Mouse (Mus musculus) CH12F3 (cell line): ENCODE measurements around the gene Cyp4a10.
"Not testable (repeated sequence)": the region's sequence is repeated elsewhere in the genome, so short reads cannot be mapped to it uniquely, and the experiment has no call there.

Source experiments
- in situ Hi-C: fragments of 300-500 bp; cut with MboI; formaldehyde crosslinking; loops from 2 replicates; pipeline ENCODE4 v1.14.3; 2020; ENCODE audit warnings: low sequenced_read_pairs

Cyp4a10 gene

DNA sequence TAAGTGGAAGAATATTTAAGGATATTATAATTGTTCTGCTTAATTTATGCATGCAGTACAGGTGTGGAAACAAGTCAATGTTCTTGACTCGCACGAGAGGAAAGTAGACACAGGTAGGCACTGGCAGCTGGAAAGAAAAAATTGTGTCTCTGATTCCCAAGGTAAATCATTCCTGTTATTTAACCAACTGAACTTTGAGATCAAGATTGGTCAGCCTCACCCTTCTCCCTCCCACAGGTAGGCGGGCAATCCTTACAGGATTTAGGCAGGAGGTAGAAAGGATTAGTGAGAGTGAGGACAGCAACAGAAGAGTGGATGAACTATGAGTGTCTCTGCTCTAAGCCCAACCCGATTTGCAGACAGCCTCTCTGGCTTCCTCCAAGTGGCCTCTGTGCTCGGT, at the start of gene Cyp4a10:
Cyp4a10 (plus strand) TSS at position 265 of the 400 bp plus-strand sequence.
- in situ Hi-C loops, result not testable (repeated sequence)

DNA sequence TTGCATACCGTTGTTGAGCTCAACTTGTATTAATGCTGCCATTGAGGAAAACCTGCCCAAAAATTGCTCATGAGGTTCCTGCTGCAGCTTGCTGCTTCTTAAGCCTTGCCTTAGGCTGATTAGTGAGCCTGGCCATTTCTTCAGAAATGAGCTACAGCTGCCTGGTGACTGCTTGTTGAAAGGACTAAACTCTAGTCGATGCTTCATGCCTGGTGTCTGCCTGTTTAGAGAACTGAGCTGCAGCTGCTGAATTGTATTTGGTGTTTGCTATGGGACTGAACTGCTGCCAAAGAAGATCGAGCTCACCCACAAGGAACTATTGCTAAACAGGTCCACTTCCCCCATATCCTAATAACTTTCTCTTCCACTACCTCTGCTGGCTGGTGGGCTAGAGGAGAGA, 44.5 kb upstream of the Cyp4a10 start:
- in situ Hi-C loops, result not testable (repeated sequence)

DNA sequence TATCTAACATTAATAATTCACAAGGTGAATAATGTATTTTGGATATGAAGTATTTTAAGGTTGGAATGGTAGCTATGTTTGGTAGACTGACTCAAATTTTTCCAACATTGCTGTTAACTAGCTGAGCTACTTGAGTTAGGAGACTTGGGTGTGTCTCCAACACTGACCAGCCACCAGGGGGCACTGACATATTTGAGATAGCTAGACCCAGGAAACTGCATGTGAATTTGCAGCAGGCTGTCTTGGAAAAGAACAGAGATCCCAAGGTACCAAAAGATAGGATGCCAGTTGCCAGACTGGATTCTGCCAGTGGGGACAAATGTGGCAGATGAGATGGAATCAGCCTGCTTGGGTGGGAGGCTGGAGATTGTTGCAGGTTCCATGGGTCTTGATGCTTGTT, 42.0 kb upstream of the Cyp4a10 start:
- in situ Hi-C loops, result loop anchor here (25.0 kb wide), 1 partner anchor 236 kb away; no protein-coding TSS in a partner anchor

DNA sequence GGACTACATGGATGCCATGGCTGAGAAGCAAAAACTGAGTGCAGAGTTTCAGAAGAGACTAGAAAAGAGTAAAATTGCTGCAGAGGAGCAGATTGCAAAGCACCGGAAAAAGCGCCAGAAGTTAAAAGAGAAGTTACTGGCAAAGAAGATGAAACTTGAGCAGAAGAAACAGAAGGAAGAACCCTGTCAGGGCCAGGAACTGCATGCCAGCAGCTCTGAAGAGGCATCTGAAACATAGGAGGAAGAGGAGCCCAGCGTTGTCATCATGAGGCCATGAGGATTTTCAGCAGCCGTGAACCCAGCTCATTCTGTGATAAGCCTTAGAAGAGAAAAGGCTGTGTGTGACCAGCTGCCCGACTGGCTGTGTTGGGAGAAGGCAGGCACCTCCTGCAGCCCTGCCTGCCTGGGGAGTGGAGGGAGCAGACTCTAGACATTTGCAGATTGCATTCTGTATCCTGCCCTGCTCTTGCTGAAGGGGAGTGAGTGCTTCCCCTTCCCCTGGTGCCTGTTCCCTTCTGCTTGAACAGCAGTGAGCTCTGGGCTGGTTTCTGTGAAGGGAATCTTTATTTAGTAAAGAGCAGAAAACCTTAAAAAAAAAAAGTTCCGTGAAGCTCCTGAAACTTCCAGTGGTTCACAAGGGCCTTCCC, 36.9 kb upstream of the Cyp4a10 start:
- in situ Hi-C loops, result loop anchor here (25.0 kb wide), 1 partner anchor 231 kb away; no protein-coding TSS in a partner anchor

DNA sequence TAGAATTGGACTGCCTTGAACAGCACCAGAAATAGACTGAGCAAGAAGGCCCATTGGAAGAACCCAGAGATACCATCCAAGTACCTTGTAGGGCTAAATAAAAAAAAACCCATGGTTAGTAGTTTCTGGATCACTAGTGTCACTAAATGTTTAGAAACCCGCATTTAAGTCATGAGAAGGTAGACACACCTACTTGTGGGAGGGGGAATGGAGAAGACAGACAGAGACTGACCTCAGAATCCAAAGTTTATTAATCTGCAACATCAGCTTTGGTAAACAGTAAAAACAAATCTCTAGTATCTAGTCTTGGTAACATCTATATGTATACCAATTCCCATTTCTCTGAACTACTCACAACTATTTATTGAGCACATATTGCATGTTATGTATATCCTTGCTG, 22.1 kb upstream of the Cyp4a10 start, which contains the start of gene Cyp4a14:
Cyp4a14 (minus strand) TSS at position 142 of the 400 bp plus-strand sequence.
- in situ Hi-C loops, result loop anchor here (25.0 kb wide), 1 partner anchor 216 kb away; no protein-coding TSS in a partner anchor

DNA sequence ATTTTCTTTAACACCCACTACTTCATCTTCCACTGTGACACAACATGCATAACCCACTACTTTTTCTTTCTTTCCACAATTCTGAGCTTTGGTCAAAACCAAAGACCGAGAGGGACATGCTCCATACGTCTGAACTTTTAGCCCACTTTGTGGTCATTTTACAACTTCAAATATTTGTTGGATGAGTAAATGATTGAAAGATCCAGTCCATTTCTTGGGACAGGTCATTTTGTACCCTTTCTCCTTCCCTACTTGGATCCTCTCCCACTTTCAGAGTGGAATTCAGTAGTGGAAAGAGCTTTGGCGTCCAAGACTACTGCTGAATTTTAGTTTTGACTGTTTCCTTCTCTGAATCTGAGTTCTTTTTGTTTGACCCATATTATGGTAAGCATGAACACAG, 20.6 kb upstream of the Cyp4a10 start:
- in situ Hi-C loops, result loop anchor here (25.0 kb wide), 1 partner anchor 215 kb away; no protein-coding TSS in a partner anchor

DNA sequence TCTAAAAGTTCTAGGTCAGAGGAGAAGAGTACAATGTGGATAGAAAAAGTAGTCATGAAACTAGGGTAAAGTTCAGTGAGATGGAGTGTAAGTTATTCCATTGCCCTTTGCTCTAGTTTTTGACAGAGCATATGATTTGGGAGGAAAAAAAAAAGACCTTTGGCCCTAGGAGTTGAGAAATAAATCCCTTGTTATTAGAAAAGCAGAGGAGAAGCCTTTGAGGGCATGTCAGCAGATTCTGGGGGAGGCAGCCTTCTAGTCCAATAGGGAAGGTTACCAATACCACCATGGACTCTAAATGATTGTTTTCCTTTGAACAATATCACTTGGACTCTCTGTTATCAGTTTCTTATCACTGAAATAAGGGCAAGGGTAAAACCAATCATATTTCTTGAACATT, 4.1 kb upstream of the Cyp4a10 start:
- in situ Hi-C loops, result not testable (repeated sequence)

DNA sequence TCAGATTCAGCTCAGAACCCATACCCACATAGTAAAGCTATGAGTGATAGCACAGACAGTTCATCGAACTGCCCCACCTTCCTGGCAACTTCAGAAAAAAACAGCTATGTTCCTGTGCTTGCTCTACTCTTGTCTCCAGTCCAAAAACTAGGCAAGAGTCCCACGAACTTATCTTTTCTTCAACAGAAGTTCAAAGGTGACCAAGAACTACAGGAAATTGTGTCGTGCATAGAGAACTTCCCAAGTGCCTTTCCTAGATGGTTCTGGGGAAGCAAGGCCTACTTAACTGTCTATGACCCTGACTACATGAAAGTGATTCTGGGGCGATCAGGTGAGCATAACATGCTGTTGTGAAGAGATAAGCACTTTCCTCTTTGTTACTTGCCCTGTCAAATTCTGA, 1.4 kb downstream of the Cyp4a10 start:
- in situ Hi-C loops, result no loop called here

DNA sequence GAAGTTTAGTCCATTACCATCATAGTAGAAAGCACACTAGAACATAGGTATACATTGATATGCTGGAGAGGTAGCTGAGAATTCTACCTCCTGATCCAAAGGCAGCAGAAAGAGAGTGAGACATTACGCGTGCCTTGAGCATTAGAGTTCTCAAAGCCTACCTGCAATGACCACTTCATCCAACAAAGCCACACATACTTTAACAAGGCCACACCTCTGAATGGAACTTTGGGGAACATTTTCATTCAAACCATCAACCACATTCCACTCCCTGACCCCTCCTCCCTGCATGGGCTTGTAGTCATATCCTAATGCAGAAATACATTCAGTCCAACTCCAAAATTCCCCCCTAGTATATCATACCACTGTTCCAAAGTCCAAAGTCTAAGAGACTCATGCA, 3.7 kb downstream of the Cyp4a10 start:
- in situ Hi-C loops, result no loop called here

DNA sequence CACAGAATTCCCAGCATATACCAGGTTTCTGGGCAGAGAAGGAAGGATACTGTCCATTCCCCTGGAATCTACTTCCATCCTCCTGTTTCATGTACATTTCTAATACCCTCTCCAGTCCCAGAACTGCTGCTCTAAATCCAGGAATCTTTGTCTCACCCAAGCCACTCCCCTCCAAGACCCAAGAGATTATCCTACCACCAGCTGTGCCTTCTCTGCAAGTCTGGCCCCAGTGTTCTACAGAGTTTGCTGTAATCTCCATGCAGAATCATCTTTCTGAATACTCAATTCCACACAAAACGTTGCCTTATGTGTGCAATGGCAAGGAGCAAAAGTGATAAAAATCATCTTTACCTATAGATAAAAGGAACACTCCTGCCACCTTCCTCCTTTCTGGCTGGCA, 27.0 kb downstream of the Cyp4a10 start:
- in situ Hi-C loops, result no loop called here

DNA sequence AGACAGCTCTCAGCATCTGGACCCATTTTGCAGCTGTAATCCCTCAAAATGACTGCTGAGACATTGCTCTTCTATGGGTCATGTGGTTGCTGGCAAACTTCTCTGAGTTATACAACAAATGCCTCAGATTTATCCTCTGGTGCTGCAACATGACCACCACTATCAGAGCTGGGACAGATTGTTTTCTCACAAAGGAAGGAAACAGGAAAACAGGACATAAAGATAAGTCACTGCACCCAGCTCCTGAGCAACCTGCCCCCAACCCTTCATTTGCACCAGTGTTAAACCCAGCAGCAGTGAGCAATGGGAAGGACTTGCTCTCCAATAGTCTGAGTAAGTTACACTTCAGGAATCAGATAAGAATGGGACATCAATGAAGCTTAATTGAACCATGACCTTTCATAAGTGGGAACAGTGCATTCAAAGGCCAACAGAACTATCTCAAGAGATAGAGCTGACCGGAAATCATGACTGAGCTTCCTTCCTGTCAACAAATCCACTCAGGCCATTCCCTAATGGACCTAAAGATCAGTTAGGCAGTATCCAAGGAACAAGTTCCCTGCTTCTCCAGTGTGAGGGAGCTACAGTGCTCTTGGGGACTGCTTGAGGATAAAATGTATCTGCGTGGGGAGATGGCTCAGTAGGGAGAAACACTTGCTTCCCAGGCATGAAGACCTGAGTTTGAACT, 28.2 kb downstream of the Cyp4a10 start:
- in situ Hi-C loops, result no loop called here

DNA sequence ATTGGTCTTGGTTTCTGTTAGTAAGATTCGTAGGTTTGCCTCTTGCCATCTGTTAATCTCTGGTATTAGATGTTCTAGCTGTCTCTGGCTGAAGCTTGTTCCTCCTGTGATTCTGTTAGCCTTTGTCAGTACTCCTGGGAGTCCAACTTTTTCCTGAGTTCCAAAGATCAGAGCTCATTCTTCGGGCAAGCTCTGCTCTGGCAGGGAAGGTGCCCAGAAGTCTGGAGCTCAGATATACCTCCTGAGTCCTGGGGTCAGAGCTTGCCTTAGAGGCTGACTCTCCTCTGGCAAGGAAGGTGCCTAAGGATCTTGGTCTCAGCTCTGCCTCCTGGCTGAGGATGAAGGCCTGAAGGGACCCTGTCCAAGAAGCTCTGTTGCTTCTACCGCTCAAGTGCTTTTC, 34.7 kb downstream of the Cyp4a10 start:
- in situ Hi-C loops, result no loop called here

DNA sequence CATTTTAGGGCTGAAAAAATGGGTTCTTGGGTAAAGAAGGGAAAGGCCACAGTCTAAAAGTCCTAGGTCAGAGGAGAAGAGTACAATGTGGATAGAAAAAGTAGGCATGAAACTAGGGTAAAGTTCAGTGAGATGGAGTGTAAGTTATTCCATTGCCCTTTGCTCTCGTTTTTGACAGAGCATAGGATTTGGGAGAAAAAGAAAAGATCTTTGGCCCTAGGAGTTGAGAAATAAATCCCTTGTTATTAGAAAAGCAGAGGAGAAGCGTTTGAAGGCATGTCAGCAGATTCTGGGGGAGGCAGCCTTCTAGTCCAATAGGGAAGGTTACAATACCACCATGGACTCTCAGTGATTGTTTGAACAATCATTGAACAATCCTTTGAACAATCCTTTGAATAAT, 37.4 kb downstream of the Cyp4a10 start:
- in situ Hi-C loops, result no loop called here

DNA sequence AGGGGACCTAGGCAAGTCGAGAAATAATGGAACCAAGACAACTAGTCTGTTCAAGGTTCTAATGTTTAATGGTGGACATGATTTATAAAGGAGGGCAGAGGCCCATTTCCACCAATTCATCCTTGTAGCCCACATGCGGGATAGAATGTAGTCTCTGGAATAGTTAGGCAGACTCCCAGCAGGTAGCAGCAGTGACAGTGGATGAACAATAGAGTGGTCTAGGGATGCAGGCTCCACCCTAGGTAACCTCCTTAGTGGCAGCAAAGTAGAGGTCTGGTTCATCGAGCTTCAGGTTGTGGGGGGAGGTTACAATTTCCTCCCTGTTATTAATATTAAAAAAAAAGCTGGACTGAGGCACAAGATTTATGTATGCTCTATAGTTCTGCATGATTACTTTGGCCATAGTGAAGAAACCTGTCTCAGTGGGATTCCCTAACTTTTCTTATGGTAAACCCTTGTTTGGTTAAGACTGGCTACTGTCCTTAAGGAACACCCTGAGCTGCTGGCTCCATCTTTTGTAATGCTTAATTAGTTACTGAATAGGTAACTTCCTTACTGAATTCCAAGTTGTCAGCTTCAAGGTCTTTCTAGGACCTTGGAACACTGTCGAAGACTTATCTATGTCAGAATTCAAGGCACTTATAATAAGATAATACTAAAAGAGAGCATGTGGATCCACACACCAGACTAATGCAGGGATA, 39.9 kb downstream of the Cyp4a10 start:
- in situ Hi-C loops, result no loop called here

DNA sequence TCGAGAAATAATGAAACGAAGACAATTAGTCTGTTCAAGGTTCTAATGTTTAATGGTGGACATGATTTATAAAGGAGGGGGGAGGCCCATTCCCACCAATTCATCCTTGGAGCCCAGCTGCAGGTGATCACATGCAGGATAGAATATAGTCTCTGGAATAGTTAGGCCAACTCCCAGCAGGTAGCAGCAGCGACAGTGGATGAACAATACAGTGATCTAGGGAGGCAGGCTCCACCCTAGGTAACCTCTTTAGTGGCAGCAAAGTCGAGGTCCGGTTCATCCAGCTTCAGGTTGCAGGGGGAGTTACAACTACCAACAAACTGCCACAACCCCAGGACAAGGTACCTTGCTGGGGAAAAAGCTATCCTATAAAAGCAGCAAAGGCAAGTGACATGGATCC, 43.2 kb downstream of the Cyp4a10 start:
- in situ Hi-C loops, result not testable (repeated sequence)

DNA sequence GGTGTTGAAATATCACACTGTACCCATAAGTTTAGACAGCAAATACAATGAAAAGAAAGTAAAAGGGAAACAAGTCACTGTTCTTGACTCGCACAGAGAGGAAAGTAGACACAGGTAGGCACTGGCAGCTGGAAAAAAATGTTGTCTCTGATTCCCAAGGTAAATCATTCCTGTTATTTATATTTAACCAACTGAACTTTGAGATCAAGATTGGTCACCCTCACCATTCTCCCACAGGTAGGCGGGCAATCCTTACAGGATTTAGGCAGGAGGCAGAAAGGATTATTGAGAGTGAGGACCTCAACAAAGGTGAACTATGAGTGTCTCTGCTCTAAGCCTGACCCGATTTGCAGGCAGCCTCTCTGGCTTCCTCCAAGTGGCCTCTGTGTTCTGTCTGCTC, 45.3 kb downstream of the Cyp4a10 start, which contains the start of gene Cyp4a31:
Cyp4a31 (plus strand) TSS at position 249 of the 400 bp plus-strand sequence.
- in situ Hi-C loops, result no loop called here

DNA sequence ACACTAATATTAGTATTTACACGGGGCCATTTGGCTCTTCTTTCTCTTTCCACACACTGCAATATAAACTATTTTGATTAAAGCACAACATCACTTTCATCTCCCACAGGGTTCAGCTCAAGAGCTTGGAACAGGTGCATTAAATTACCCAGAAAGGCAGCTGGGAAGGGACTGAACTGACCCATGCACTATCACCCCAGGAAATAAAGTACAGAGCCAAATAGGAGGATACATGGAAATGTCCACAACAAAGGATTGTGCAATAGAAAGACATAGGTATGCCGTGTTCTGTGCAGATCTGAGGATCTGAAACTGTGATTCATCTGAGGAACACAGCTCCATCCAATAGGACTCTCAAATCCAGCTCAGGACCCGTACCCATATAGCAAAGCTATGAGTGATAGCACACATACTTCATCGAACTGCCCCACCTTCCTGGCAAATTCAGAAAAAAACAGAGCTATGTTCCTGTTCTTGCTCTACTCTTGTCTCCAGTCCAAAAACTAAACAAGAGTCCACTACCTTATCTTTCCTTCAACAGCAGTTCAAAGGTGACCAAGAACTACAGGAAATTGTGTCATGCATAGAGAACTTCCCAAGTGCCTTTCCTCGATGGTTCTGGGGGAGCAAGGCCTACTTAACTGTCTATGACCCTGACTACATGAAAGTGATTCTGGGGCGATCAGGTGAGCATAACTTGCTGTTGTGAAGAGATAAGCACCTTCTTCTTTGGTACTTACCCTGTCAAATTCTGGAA, 46.6 kb downstream of the Cyp4a10 start:
- in situ Hi-C loops, result not testable (repeated sequence)

DNA sequence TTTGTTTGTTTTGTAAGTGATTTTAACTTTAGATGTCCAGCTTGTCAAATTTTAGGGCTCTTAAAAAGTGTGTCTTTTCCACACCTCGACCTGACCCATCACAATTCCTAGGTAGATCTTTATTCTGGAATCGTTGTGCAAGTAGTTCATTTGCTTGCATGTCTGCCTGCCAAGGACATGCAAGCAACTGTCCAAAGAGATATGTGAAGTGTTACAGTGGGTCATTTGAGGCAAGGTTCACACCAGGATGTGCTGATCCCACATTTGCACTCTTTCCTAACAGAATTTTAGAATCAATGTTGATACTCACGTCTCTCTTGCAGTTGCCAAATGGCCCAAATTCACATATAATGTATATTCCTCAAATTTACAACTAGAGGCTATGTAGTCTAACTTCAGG, 57.2 kb downstream of the Cyp4a10 start:
- in situ Hi-C loops, result no loop called here

DNA sequence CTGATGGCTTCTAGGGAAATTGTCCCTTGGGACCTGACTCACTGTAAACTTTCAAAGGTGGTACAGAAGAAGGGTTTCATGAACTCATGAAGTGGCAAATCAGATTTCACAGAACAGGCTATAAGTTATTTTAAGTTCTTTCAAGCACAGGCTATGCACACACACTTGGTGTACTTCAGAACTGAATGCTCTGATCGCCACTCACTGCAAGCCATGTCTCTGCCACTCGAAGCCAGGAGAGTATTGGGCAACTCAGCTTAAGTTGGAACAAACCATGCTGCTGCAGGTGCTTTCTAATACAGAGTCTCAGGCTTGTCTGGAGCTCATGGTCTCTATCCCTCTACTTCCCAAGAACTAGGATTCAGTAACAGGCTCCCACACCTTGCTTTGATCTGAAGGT, 57.7 kb downstream of the Cyp4a10 start:
- in situ Hi-C loops, result no loop called here

DNA sequence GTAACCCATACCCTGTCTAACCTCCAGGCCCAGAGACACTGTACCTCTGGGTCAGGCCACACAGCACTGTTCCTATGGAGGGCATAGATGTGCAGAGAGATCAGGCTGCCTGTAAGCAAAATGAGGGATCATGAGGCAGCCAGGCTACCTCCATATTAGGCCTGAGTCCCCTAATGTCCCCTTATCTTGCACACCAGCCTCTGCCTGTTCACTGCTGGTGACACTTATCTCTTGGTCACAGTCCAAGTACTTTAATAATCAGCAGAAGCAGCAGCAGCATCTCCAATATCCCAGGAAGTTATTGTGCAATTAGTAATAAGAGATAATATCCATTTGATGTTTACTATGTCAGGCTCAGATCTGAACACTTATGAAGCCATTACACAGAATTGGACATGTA, 65.0 kb downstream of the Cyp4a10 start:
- in situ Hi-C loops, result no loop called here
